Mouse (Mus musculus) layer of hippocampus, adult 9-10 months (tissue): ENCODE results near the gene Slco3a1.

Experiments used
- DNase-seq: peaks from one replicate; pipeline ENCODE4 v3.0.0; 2022; ENCODE audit warnings: low spot score

The Slco3a1 gene

DNA sequence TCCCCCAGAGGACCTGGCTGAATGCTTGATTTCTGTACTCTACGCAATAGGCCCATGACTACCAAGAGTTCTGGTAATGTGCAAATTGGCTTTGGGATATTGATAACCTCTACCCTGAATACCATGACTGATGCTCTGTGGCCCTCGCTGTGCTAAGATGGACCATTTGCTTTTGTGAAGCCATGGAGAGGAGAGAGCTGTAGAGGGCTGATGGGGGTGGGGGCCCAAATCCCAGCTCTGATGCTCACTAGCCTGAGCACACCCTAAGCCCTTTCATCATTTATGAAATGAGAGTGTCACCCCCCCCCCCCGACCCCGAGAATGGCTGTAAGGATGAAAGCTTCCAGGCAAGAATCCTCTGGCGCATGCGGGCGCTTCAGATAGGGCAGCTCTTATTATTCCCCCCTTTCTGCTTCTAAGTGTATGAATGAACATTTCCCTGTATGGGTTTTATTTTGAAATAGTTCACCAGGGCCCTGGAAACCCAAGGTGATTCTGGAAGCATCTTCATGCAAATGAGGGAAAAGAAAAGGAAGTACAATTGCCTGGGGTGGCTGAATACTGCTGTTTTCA, 206.2 kb downstream of the Slco3a1 start:
- DNase-seq: no peak

GRCm38 (mm10) chr7:74347026-74347425, 207.6 kb downstream of the Slco3a1 start:
- no peak for DNase-seq

- DNase-seq: no peak
Observed at GRCm38 (mm10) chr7:74346451-74346850, 208.1 kb downstream of the Slco3a1 start.

GRCm38 (mm10) chr7:74341149-74341805, 213.3 kb downstream of the Slco3a1 start:
- no peak for DNase-seq

- DNase-seq: no peak
Observed at GRCm38 (mm10) chr7:74340419-74340954, 214.1 kb downstream of the Slco3a1 start.

DNA sequence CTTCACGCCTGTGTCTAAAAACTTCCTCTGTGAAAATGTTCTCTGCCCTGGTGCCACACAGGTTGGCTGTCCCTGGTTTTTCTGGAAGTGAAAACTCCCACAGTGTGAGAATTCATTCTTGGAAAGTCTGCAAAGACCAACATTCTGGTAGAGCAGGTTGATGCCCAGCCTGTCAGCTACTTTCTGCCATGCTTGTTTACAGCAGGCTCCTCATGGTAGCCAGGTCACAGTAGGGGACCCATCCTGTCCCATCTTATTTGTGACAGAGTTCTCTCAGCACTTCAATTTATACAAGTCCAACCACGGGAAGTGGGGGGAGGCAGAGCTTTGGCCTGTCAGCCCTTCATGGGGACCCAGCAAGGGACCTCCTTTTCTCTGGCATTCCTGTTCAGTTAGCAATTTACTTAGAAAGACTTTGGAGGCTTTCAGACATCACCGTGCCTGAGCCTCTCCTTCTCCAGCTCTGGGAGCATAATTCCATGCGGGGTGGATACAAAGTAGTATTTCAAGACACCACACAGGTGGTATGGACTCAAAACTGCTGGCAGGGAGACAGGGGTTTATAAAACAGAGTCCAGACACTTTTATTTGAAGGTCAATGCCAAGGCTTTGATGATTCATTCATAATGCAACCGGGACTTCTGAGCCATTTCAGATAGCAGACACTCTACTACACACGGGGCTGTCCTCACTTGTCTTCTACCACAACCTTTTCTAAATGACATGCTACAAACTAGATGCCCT, 216.7 kb downstream of the Slco3a1 start:
- DNase-seq: no peak

- no peak for DNase-seq
Observed at GRCm38 (mm10) chr7:74332323-74332722, 222.3 kb downstream of the Slco3a1 start.

- no peak for DNase-seq
Observed at GRCm38 (mm10) chr7:74330858-74331726, 223.5 kb downstream of the Slco3a1 start.

- no peak for DNase-seq
Observed at GRCm38 (mm10) chr7:74330117-74330857, 224.3 kb downstream of the Slco3a1 start.

GRCm38 (mm10) chr7:74329004-74329403, 225.6 kb downstream of the Slco3a1 start:
- DNase-seq: no peak

DNA sequence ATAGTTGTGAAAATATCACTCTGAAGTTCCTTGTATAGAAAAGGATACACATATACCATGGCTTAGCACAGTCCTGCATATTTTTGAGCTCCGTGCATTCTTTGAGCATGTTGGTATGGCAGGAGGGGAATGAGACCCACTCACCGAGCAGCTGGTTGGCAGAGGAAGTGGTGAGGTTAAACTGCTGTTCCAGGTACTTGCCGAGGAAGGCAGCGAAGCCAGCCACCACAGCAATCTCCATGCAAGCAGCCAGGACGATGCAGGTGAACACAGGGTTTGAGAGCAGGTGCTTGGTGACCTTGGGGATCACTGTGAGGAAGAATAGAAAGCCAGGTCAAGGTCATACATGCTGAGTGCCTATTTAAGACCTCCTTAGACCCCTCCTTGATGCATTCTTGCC, 226.9 kb downstream of the Slco3a1 start:
- no peak for DNase-seq

DNA sequence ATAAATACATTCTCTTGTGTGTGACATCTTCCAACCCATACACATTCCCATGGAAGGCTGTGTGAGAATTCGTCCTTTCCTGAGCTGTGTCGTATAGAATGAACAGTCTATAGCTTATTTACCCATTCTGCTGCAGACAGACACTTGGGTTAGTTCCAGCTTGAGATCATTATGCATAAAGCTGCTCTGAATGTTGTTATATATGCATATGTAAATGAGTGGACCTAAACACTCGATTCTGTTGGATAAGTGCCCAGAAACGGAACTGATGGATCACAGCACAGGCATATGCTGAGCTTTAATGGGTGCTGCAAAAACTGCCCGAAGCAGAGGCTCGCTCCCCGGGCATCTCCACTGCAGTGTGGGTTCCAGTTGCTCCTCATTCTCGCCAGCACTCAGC, 229.5 kb downstream of the Slco3a1 start:
- no peak for DNase-seq

DNA sequence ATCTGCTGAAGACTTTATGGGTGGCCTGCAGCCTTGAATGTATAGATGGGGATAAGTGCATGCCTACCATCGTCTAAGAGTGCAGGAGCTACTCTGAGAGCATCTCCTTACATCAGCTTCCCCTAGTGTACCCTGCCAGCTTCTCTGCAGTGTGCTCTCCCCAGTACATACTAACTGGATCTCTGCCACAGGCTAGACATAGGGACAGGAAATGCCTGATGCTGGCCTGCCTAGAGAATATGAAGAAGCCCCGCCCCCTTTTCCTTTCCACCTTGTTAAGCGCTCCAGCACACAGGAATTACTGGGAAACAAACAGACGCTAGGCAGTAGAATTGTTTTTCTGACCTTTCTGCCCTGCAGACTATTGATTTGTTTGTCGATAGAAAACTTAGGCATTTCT, 230.9 kb downstream of the Slco3a1 start:
- DNase-seq: no peak

DNA sequence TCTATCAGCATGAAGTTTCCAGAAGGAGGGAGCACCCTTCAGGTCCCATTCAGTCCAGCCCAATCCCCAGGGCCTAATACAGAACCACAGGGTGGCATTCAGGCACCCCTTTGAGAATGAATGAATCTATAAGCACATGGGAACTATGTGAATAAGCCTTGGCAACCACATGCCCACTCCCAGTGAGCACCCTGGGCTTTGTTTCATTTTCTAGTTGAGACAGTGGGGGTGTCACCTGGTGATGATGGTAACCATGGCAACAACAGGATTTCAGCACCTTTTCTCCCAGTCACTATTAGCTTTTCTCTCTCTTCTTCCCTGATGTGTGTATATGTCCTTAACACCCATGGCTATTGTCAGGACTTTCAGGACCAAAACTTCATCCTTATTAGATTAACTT, 231.4 kb downstream of the Slco3a1 start:
- no peak for DNase-seq

DNA sequence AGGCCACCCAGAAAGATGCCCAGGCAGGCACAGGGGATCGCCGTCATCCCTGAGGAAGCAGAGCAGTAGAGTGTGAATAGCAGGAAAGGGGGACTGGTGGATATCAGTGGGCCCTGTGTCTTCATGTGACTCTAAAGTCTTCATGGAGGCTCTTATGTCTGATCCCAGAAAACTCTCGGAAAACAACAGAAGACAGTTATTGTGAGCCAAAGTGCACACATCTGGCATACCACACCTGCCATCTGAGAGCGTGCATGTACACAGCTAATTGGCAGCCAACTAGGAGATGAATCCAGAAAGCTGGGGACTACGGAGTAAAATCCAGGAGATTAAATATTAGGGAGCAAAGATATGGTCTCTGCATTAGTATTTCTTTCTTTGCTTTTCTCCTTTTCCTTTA, 233.9 kb downstream of the Slco3a1 start:
- no peak for DNase-seq

DNA sequence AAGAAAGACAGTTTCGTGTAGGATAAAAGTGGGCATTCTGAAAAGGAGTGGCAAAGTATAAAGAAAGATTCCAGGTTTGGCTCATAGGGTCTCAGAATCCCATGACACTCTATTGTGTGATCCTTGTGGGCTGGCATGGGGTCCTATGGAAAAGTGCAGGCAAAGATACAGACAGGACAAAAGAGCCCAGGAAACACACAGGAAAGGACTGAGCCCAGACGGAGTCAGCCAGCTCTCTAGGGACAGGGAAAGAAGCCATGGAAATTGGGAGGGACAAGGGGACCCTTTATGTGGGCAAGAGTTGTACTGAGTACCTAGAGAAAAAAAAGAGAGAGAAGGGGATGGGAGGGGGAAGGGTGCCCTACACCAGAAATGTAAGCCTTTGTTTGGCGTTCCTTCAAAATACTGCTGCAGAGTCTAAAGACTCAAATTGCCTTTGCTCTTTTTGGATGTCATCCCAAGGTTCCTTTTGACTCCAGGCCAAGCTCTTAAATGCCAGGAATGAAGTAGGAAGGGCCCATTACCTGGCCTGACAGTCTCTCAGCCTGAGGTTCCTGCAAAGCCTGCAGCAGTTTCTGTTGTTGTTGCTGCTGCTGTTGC, 238.6 kb downstream of the Slco3a1 start:
- no peak for DNase-seq

DNA sequence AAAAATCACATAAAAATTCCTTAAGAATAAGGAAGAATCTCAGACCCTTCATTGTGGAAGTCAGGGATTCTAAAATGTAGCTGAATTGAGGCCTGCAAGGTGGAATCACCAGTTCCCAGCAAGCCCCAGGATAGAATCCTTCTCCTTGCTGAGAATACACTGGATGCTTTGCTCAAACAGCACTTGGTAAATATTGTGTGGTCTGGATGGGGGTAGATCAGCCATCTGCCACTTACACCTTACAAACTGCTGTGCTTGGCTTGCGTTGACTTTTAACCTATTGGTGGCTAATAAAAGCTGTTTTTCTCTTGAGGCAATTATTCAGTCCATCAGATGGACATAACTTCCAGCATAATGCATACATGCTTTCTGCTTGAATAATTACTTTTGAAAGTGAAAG, 240.3 kb downstream of the Slco3a1 start:
- no peak for DNase-seq

- DNase-seq: no peak
Observed at GRCm38 (mm10) chr7:74313279-74314105, 241.1 kb downstream of the Slco3a1 start.

DNA sequence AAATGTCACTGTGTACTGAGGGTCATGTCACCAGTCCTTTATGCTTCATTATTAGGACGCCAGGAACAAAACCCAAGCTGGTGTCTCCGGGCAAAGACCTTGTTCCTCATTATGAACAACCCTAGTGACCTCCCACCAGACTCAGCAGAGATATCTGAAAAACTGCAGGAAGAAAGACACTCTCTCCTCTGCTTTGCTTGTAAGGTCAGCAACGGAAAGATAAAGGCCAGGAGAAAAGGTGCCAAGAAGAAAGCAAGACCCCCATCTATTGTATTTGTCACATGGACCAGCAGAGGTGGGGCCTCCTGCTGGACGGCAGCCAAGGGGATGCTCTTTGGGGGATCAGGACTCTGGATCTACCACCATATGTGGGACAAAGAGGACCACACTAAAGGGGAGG, 243.0 kb downstream of the Slco3a1 start:
- no peak for DNase-seq
